In the genomic region with DNA sequence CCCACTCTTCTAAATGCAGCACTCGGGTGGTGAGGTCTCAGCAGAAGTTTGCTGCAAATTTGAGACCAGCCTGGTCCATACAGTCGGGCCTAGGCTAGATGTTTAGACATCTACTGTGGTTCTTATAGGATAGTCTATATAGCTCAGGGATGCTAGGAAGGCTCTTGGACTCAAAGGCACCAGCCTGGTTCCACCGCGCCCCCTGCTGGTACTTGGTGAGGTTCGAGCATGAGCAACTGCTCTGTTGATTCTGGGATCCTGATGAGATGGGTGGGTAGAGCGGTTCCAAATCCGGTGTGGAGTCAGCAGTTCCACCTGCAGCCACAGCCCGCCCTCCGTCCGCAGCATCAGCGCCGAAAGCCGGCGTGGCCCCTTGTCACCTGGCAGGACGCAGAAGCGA, we compare ENCODE assay signal across 9 mouse cellular contexts. TPM values are rescaled to one million over a fixed set of nuclear protein-coding genes. Genes with fewer than 3 reads are reported as not detected.
DNase-seq lines count a peak whose midpoint lies in the region; ATAC-seq and TF ChIP-seq lines count a peak whose summit lies in the region.
"Had no signal": no experiment of that assay in that cellular context is flagged by ENCODE, and none has a peak within 500 bp of the region (broad histone marks: within the 10 kb centered on the region; RNA-seq: fewer than 3 reads in every experiment).

No protein-coding gene starts in this region.

- no peak overlapping the region for H3K4me2 ChIP-seq in liver, embryonic 11.5 days
- H3K4me2 ChIP-seq: heart, embryonic 13.5 days had no signal

- H3K4me3 ChIP-seq in MEL (ENCODE audit: control insufficient read depth in 1 of 2, insufficient read depth in 1 of 2, low read depth in 2 of 2, low read length in 2 of 2): no peak overlapping the region
- H3K4me3 ChIP-seq in liver, embryonic 11.5 days (ENCODE audit: low read depth, low read length): no peak overlapping the region
- no peak overlapping the region for H3K4me3 ChIP-seq in thymus, adult 2 months (ENCODE audit: control insufficient read depth, insufficient read depth, low read length)
- H3K4me3 ChIP-seq: heart, embryonic 13.5 days had no signal

- peak; percentile 48 to 74 (median 60) for TF ChIP-seq CTCF in MEL (IDR thresholded peaks at IDR 0.05 in 2 of 3, conservative IDR thresholded peaks at IDR 0.05 in 1 of 3; ENCODE audit: control insufficient read depth in 1 of 3, insufficient read depth in 1 of 3, low read depth in 2 of 3, low read length in 3 of 3, poor library complexity in 1 of 3, severe bottlenecking in 1 of 3)
- TF ChIP-seq CTCF in thymus, adult 2 months (IDR thresholded peaks at IDR 0.05; ENCODE audit: borderline replicate concordance, control insufficient read depth, extremely low read depth, insufficient read depth, low read length, poor library complexity): peak; percentile 86; the same call in 1 of the 2 replicates

- no peak overlapping the region for H3K27ac ChIP-seq in MEL (ENCODE audit: control insufficient read depth, low read depth, low read length)
- H3K27ac ChIP-seq in liver, embryonic 11.5 days (ENCODE audit: low read depth, low read length): no peak overlapping the region
- H3K27ac ChIP-seq in thymus, adult 2 months (ENCODE audit: control insufficient read depth, insufficient read depth, low read length): no peak overlapping the region
- H3K27ac ChIP-seq: heart, embryonic 13.5 days had no signal

- 27% methylated on average over 16 of the region's 16 CpGs for WGBS in liver, embryonic 11.5 days
- 18% methylated on average over 16 of the region's 16 CpGs for WGBS in thymus, adult 2 months

- TF ChIP-seq RAD21 in MEL (IDR thresholded peaks at IDR 0.05; ENCODE audit: low read depth, low read length): peak; percentile 52

- no peaks in the 10 kb centered on the region for H3K27me3 ChIP-seq in MEL (ENCODE audit: control insufficient read depth in 1 of 2, insufficient read depth in 2 of 2, low read length in 2 of 2)
- H3K27me3 ChIP-seq in liver, embryonic 11.5 days (replicated peaks; ENCODE audit: control insufficient read depth, insufficient read depth, low read length): no peaks in the 10 kb centered on the region
- no peaks in the 10 kb centered on the region for H3K27me3 ChIP-seq in thymus, adult 2 months (ENCODE audit: control insufficient read depth, insufficient read depth, low read length)

- H3K9me3 ChIP-seq in MEL (replicated peaks; ENCODE audit: insufficient read depth, low read length): no peaks in the 10 kb centered on the region
- H3K9me3 ChIP-seq in liver, embryonic 11.5 days (ENCODE audit: control insufficient read depth, low read length): no peaks in the 10 kb centered on the region
- H3K9me3 ChIP-seq: heart, embryonic 13.5 days had no signal

- H3K4me1 ChIP-seq in MEL (ENCODE audit: control insufficient read depth in 1 of 2, insufficient read depth in 2 of 2, low read length in 2 of 2): peaks cover 0 to 2% of the 10 kb centered on the region in 2 experiments; a peak in 1 of 4 replicates
- H3K4me1 ChIP-seq in liver, embryonic 11.5 days (replicated peaks; ENCODE audit: control insufficient read depth, insufficient read depth, low read length): peaks cover 4% of the 10 kb centered on the region
- H3K4me1 ChIP-seq in thymus, adult 2 months (replicated peaks; ENCODE audit: control insufficient read depth, insufficient read depth, low read length): peaks cover 20% of the 10 kb centered on the region

- no peaks in the 10 kb centered on the region for H3K79me2 ChIP-seq in MEL (ENCODE audit: control insufficient read depth, insufficient read depth, low read length, poor library complexity)

- ATAC-seq in liver, embryonic 11.5 days (replicated peaks; ENCODE audit: low FRiP score): no peak

- DNase-seq in 3134 (ENCODE audit: extremely low read depth, insufficient read length, low spot score) (peak; percentile 35), MEL (ENCODE audit: low read depth, low spot score) (peak; percentile 42)
- DNase-seq in cerebellum, adult 18-20 months: peak; percentile 90 to 91
- DNase-seq in frontal cortex, postnatal 36 days (ENCODE audit: low spot score in 2 of 2): peak; percentile 85 to 88
- DNase-seq in kidney, postnatal 10 days: peak; percentile 93
- peak; percentile 60 for DNase-seq in liver, embryonic 11.5 days (ENCODE audit: low spot score)
- peak; percentile 42 for DNase-seq in ovary, postnatal 10 days (ENCODE audit: low spot score)
- peak; percentile 82 for DNase-seq in thymus, adult 2 months

- peaks cover 0 to 3% of the 10 kb centered on the region in 2 experiments; a peak in 2 of 4 replicates for H3K36me3 ChIP-seq in MEL (ENCODE audit: control insufficient read depth in 1 of 2, insufficient read depth in 2 of 2, low read length in 2 of 2)
- H3K36me3 ChIP-seq in liver, embryonic 11.5 days (ENCODE audit: control insufficient read depth, insufficient read depth, low read length): no peaks in the 10 kb centered on the region
- no peaks in the 10 kb centered on the region for H3K36me3 ChIP-seq in thymus, adult 2 months (ENCODE audit: control insufficient read depth, insufficient read depth, low read length)
- H3K36me3 ChIP-seq: heart, embryonic 13.5 days had no signal

- TF ChIP-seq POLR2A in MEL (IDR thresholded peaks at IDR 0.05; ENCODE audit: control insufficient read depth in 1 of 2, insufficient read depth in 1 of 2, low read depth in 1 of 2, low read length in 2 of 2, poor library complexity in 1 of 2): no peak
- TF ChIP-seq POLR2A in thymus, adult 2 months (IDR thresholded peaks at IDR 0.05; ENCODE audit: control insufficient read depth, extremely low read depth, insufficient read depth, low read length, poor library complexity): no peak

- H3K9ac ChIP-seq in MEL (ENCODE audit: control insufficient read depth, low read depth, low read length, poor library complexity, severe bottlenecking): no peak overlapping the region
- H3K9ac ChIP-seq in liver, embryonic 11.5 days (ENCODE audit: low read depth, low read length): no peak overlapping the region
- H3K9ac ChIP-seq: heart, embryonic 13.5 days had no signal

- TF ChIP-seq EP300 in MEL (IDR thresholded peaks at IDR 0.05; ENCODE audit: low read depth in 1 of 2, low read length in 2 of 2): no peak

TF ChIP-seq in MEL, 35 proteins besides CTCF, POLR2A, EP300 and RAD21:
- TF ChIP-seq SMC3 (IDR thresholded peaks at IDR 0.05; ENCODE audit: low read depth, low read length): peak; percentile 53
- no peak for TF ChIP-seq GABPA (IDR thresholded peaks at IDR 0.05; ENCODE audit: low read depth, low read length)
- no peak for TF ChIP-seq MYC (IDR thresholded peaks at IDR 0.05; ENCODE audit: low read depth, low read length)
- TF ChIP-seq TBP (IDR thresholded peaks at IDR 0.05; ENCODE audit: low read depth, low read length): no peak
TF ChIP-seq in MEL: peak in this region for 1.

RNA-seq across cellular contexts. Expression of gene Cyp4f13, which starts 4.2 kb away (rescaled TPM):
- 5.4 and 9.7 TPM in 2 replicates for total RNA-seq in MEL (2012; rRNA removed)
- polyA plus RNA-seq in MEL (2012; ENCODE audit: insufficient read depth in 1 of 2, insufficient read length in 2 of 2, low read depth in 1 of 2, low replicate concordance in 2 of 2, missing spikeins in 1 of 2): 10 to 100 TPM in 1 of 2 experiments, not detected in 1; 19.3 TPM
- polyA plus RNA-seq in liver, embryonic 11.5 days (2014; fragmentation: Nextera tagmentation; extraction: Ambion mirVana): 7.2 and 8.1 TPM in 2 replicates
- polyA plus RNA-seq in thymus, adult 2 months (2012; rRNA removed): 38.7 and 39.0 TPM in 2 replicates

RNA-seq across cellular contexts. Expression of gene Zfp472, which starts 14.2 kb away (rescaled TPM):
- 9.8 and 13.4 TPM in 2 replicates for total RNA-seq in MEL (2012; rRNA removed)
- polyA plus RNA-seq in MEL (2012; ENCODE audit: insufficient read depth in 1 of 2, insufficient read length in 2 of 2, low read depth in 1 of 2, low replicate concordance in 2 of 2, missing spikeins in 1 of 2): 1 to 10 TPM in 1 of 2 experiments, not detected in 1; 7.1 TPM
- polyA plus RNA-seq in liver, embryonic 11.5 days (2014; fragmentation: Nextera tagmentation; extraction: Ambion mirVana): 10.9 and 11.8 TPM in 2 replicates
- polyA plus RNA-seq in thymus, adult 2 months (2012; rRNA removed): 2.0 TPM in 2 replicates

RNA-seq across cellular contexts. Expression of gene Cyp4f14, which starts 34.3 kb away (rescaled TPM):
- not detected in 2 replicates for total RNA-seq in MEL (2012; rRNA removed)
- polyA plus RNA-seq in MEL (2012; ENCODE audit: insufficient read depth in 1 of 2, insufficient read length in 2 of 2, low read depth in 1 of 2, low replicate concordance in 2 of 2, missing spikeins in 1 of 2): not detected
- polyA plus RNA-seq in liver, embryonic 11.5 days (2014; fragmentation: Nextera tagmentation; extraction: Ambion mirVana): not detected in 2 replicates
- 0.23 and 1.6 TPM in 2 replicates for polyA plus RNA-seq in thymus, adult 2 months (2012; rRNA removed)
- polyA plus RNA-seq: heart, embryonic 13.5 days had no signal

RNA-seq across cellular contexts. Expression of gene Zfp952, which starts 41.5 kb away (rescaled TPM):
- 3.2 and 4.7 TPM in 2 replicates for total RNA-seq in MEL (2012; rRNA removed)
- polyA plus RNA-seq in MEL (2012; ENCODE audit: insufficient read depth in 1 of 2, insufficient read length in 2 of 2, low read depth in 1 of 2, low replicate concordance in 2 of 2, missing spikeins in 1 of 2): 1 to 10 TPM in 1 of 2 experiments, not detected in 1; 2.9 TPM
- polyA plus RNA-seq in liver, embryonic 11.5 days (2014; fragmentation: Nextera tagmentation; extraction: Ambion mirVana): 7.1 and 7.7 TPM in 2 replicates
- 4.9 and 6.4 TPM in 2 replicates for polyA plus RNA-seq in thymus, adult 2 months (2012; rRNA removed)

RNA-seq across cellular contexts. Expression of gene Zfp870, which starts 60.0 kb away (rescaled TPM):
- not detected in 2 replicates for total RNA-seq in MEL (2012; rRNA removed)
- polyA plus RNA-seq in MEL (2012; ENCODE audit: insufficient read depth in 1 of 2, insufficient read length in 2 of 2, low read depth in 1 of 2, low replicate concordance in 2 of 2, missing spikeins in 1 of 2): under 1 TPM in 1 of 2 experiments, not detected in 1; 0.25 TPM
- polyA plus RNA-seq in liver, embryonic 11.5 days (2014; fragmentation: Nextera tagmentation; extraction: Ambion mirVana): 2.6 and 4.8 TPM in 2 replicates
- polyA plus RNA-seq in thymus, adult 2 months (2012; rRNA removed): 0.34 and 0.37 TPM in 2 replicates

Comparison
In these comparisons a context has a peak if more than half of its experiments do, and no peak if none do; other contexts are left out.
1. DNase-seq: peak in every context shown above with its lines; median percentile 93 in kidney, postnatal 10 days; 90 in cerebellum, adult 18-20 months; 86 in frontal cortex, postnatal 36 days; 82 in thymus, adult 2 months; 60 in liver, embryonic 11.5 days; 42 in MEL; 42 in ovary, postnatal 10 days; 35 in 3134.